Mouse (Mus musculus) stomach, postnatal 0 days (tissue): ENCODE data around the gene Gm11554. TPM values are rescaled to one million over a fixed set of nuclear protein-coding genes. Genes with fewer than 3 reads are reported as not detected.
A peak's percentile ranks its signal among the peaks of the same experiment; 100 is the strongest.
"Not testable (repeated sequence)": the region's sequence is repeated elsewhere in the genome, so short reads cannot be mapped to it uniquely, and the experiment has no call there.

ENCODE experiments used
- ATAC-seq: fragments of 200-750 bp; cut with Nextera tagmentation; 2 replicates; pipeline ENCODE4 v1.8.0; 2017; ENCODE audit not compliant: low FRiP score, low TSS enrichment
- DNase-seq: peaks from one replicate; pipeline ENCODE4 v3.0.0-alpha.2; 2016; ENCODE audit warnings: low spot score
- H3K27ac ChIP-seq: fragments of 300-500 bp; sonication (generic); replicated peaks from 2 replicates; pipeline ENCODE4 v1.5.1; 2014; ENCODE audit warnings: mild to moderate bottlenecking, control low read depth
- H3K27me3 ChIP-seq: fragments of 300-500 bp; sonication (generic); 2 replicates; pipeline ENCODE4 v1.6.1; 2014; ENCODE audit warnings: low read length; ENCODE audit not compliant: control insufficient read depth, insufficient read depth
- H3K36me3 ChIP-seq: fragments of 300-500 bp; sonication (generic); 2 replicates; pipeline ENCODE4 v1.6.1; 2014; ENCODE audit warnings: low read length, mixed read lengths; ENCODE audit not compliant: control insufficient read depth, insufficient read depth
- H3K4me1 ChIP-seq: fragments of 300-500 bp; sonication (generic); replicated peaks from 2 replicates; pipeline ENCODE4 v1.6.1; 2014; ENCODE audit warnings: antibody characterized with exemption; ENCODE audit not compliant: control insufficient read depth, insufficient read depth
- H3K4me2 ChIP-seq: fragments of 300-500 bp; sonication (generic); replicated peaks from 2 replicates; pipeline ENCODE4 v1.6.1; 2014; ENCODE audit warnings: low read depth, mild to moderate bottlenecking, control low read depth, moderate library complexity
- H3K4me3 ChIP-seq: fragments of 300-500 bp; sonication (generic); 2 replicates; pipeline ENCODE4 v1.5.1; 2014; ENCODE audit warnings: low read depth, low read length, control low read depth
- H3K9ac ChIP-seq: fragments of 300-500 bp; sonication (generic); 2 replicates; pipeline ENCODE4 v1.6.1; 2014; ENCODE audit warnings: mild to moderate bottlenecking, low read length, control low read depth, mixed read lengths
- H3K9me3 ChIP-seq: fragments of 300-500 bp; sonication (generic); 2 replicates; pipeline ENCODE4 v1.6.1; 2016; ENCODE audit warnings: low read length; ENCODE audit not compliant: control insufficient read depth
- CTCF ChIP-seq: IDR thresholded peaks from 2 replicates; pipeline ENCODE4 v1.5.1; 2016; ENCODE audit warnings: antibody characterized with exemption, low read depth, mild to moderate bottlenecking, moderate library complexity
- EP300 ChIP-seq: optimal IDR thresholded peaks from 2 replicates; pipeline ENCODE3; 2016; ENCODE audit warnings: antibody characterized with exemption
- WGBS: fragments of 180-500 bp; shearing (Covaris S2); extraction: QIAGEN DNeasy Blood & Tissue Kit; methylation state at CpG from one replicate; pipeline ENCODE4 v1.1.7; 2014; 5-methylcytosine and 5-hydroxymethylcytosine counted together
- polyA plus RNA-seq: library from polyadenylated mRNA; unstranded; fragments of >200 nt; fragmentation: Nextera tagmentation; extraction: Ambion mirVana; gene quantifications from 2 replicates; pipeline ENCODE4 v1.2.1, GENCODE M21; 2015

Gene Gm11554
- not detected in 2 replicates for polyA plus RNA-seq

- H3K4me1 ChIP-seq, ATAC-seq, DNase-seq, H3K9ac ChIP-seq, H3K4me2 ChIP-seq, H3K9me3 ChIP-seq, H3K4me3 ChIP-seq, H3K27me3 ChIP-seq, H3K36me3 ChIP-seq, H3K27ac ChIP-seq: not testable (repeated sequence)
- WGBS = no CpG with 5 or more reads among the region's 1 CpGs
Observed at GRCm38 (mm10) chr11:99804346-99804745, at the start of gene Gm11554. Gene Gm11554 (minus strand): TSS chr11:99804446.

DNA sequence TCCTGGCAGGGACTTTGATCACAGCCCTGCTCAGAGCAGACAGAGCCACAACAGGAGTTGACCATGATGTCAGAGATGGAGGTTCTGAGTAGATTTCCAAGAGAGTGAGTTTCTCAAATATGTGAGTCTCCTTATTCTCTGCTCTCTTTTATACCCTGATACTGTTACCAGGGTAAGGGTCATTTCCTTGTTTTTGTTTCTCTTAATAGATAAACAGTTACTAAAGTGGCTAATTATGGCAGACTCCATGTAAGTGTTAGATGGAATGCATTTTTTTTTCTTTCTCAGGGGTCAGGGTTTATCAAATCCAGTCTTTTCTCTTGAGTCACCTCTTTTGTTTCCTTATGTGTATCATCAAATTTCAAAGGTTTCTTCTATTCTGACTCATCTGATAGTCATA lies 47.3 kb upstream of the Gm11554 start, which contains the start of gene Krtap4-16:
Gene Krtap4-16 (minus strand): TSS at position 101 of the 400 bp plus-strand sequence.
- ATAC-seq = no peak
- no peak within 1 kb of the TSS for H3K4me3 ChIP-seq
- no peak within 1 kb of the TSS for H3K27ac ChIP-seq
- H3K9ac ChIP-seq = no peak within 1 kb of the TSS
- H3K27me3 ChIP-seq = no peaks in the 10 kb centered on the region
- no peak for TF ChIP-seq CTCF
- no peak for TF ChIP-seq EP300
- H3K9me3 ChIP-seq = no peaks in the 10 kb centered on the region
- no peaks in the 10 kb centered on the region for H3K4me1 ChIP-seq
- no peak for DNase-seq
- no peaks in the 10 kb centered on the region for H3K36me3 ChIP-seq
- no peak within 1 kb of the TSS for H3K4me2 ChIP-seq

- H3K4me2 ChIP-seq = no peak overlapping the region
- no peak for DNase-seq
- no peaks in the 10 kb centered on the region for H3K9me3 ChIP-seq
- H3K27ac ChIP-seq = no peak overlapping the region
- no peaks in the 10 kb centered on the region for H3K4me1 ChIP-seq
- H3K36me3 ChIP-seq = no peaks in the 10 kb centered on the region
- no peak overlapping the region for H3K4me3 ChIP-seq
- H3K27me3 ChIP-seq = no peaks in the 10 kb centered on the region
- TF ChIP-seq CTCF = no peak
- no peak for TF ChIP-seq EP300
- 81% methylated on average over 2 of the region's 2 CpGs for WGBS
- no peak for ATAC-seq
- no peak overlapping the region for H3K9ac ChIP-seq
Observed at GRCm38 (mm10) chr11:99846746-99847145, 42.5 kb upstream of the Gm11554 start.

- Histone ChIP-seq H3K27me3 (no peaks in the 10 kb centered on the region), H3K36me3 (no peaks in the 10 kb centered on the region), H3K9me3 (no peaks in the 10 kb centered on the region), H3K27ac (no peak overlapping the region), H3K4me2 (no peak overlapping the region), H3K9ac (no peak overlapping the region), H3K4me3 (no peak overlapping the region), H3K4me1 (no peaks in the 10 kb centered on the region)
- TF ChIP-seq EP300 (no peak), CTCF (no peak)
- no peak for DNase-seq
- no peak for ATAC-seq
- 73% methylated on average over 1 of the region's 1 CpGs for WGBS
Observed at GRCm38 (mm10) chr11:99842185-99842584, 37.9 kb upstream of the Gm11554 start.

GRCm38 (mm10) chr11:99837966-99838365 lies 33.7 kb upstream of the Gm11554 start, which contains the start of gene 2300003K06Rik:
Gene 2300003K06Rik (minus strand): TSS chr11:99838066.
- H3K4me2 ChIP-seq = no peak within 1 kb of the TSS
- no peak within 1 kb of the TSS for H3K4me3 ChIP-seq
- H3K9me3 ChIP-seq = no peaks in the 10 kb centered on the region
- TF ChIP-seq CTCF (no peak), EP300 (no peak)
- H3K9ac ChIP-seq = no peak within 1 kb of the TSS
- ATAC-seq (no peak), DNase-seq (no peak)
- no peaks in the 10 kb centered on the region for H3K4me1 ChIP-seq
- H3K36me3 ChIP-seq = no peaks in the 10 kb centered on the region
- H3K27ac ChIP-seq = no peak within 1 kb of the TSS
- WGBS = 65% methylated on average over 1 of the region's 1 CpGs
- no peaks in the 10 kb centered on the region for H3K27me3 ChIP-seq

GRCm38 (mm10) chr11:99815566-99815965 lies 11.3 kb upstream of the Gm11554 start, which contains the start of gene Gm11564:
Gene Gm11564 (minus strand): TSS chr11:99815666.
- not testable (repeated sequence) for H3K27ac ChIP-seq, H3K9ac ChIP-seq, H3K4me1 ChIP-seq, H3K9me3 ChIP-seq, H3K36me3 ChIP-seq, ATAC-seq, H3K27me3 ChIP-seq, H3K4me2 ChIP-seq, H3K4me3 ChIP-seq
- 88% methylated on average over 2 of the region's 2 CpGs for WGBS
- DNase-seq = peak; percentile 1

GRCm38 (mm10) chr11:99809792-99810191 lies 5.5 kb upstream of the Gm11554 start, which contains the start of gene Krtap4-13:
Gene Krtap4-13 (minus strand): TSS chr11:99809892.
- not testable (repeated sequence) for DNase-seq, H3K27me3 ChIP-seq, H3K36me3 ChIP-seq, H3K9ac ChIP-seq, H3K4me2 ChIP-seq, H3K4me1 ChIP-seq, H3K27ac ChIP-seq, H3K4me3 ChIP-seq, H3K9me3 ChIP-seq, ATAC-seq

GRCm38 (mm10) chr11:99798832-99799231 lies 5.4 kb downstream of the Gm11554 start, which contains the start of gene Gm11569:
Gene Gm11569 (minus strand): TSS chr11:99798932.
- WGBS = no CpG with 5 or more reads among the region's 1 CpGs
- H3K4me1 ChIP-seq, H3K4me2 ChIP-seq, DNase-seq, H3K27ac ChIP-seq, H3K4me3 ChIP-seq, H3K36me3 ChIP-seq, ATAC-seq, H3K9me3 ChIP-seq, H3K9ac ChIP-seq, H3K27me3 ChIP-seq: not testable (repeated sequence)
